Mouse (Mus musculus) heart, embryonic 11.5 days (tissue): ENCODE measurements around the gene Prkra. TPM values are rescaled to one million over a fixed set of nuclear protein-coding genes. Genes with fewer than 3 reads are reported as not detected.
A peak's percentile ranks its signal among the peaks of the same experiment; 100 is the strongest.

Experiments used
- ATAC-seq: fragments of 200-750 bp; cut with Nextera tagmentation; replicated peaks from 2 replicates; pipeline ENCODE4 v1.8.0; 2017; ENCODE audit warnings: moderate library complexity; ENCODE audit not compliant: insufficient number of reproducible peaks, low FRiP score, low TSS enrichment
- H3K27ac ChIP-seq: fragments of 300-500 bp; sonication (generic); 2 replicates; pipeline ENCODE4 v1.5.1; 2014; ENCODE audit warnings: mild to moderate bottlenecking, low read depth, low read length
- H3K27me3 ChIP-seq: fragments of 300-500 bp; sonication (generic); 2 replicates; pipeline ENCODE4 v1.6.1; 2014; ENCODE audit warnings: mild to moderate bottlenecking, low read length, mixed read lengths; ENCODE audit not compliant: control insufficient read depth, insufficient read depth
- H3K36me3 ChIP-seq: fragments of 300-500 bp; sonication (generic); 2 replicates; pipeline ENCODE4 v1.6.1; 2014; ENCODE audit warnings: mild to moderate bottlenecking, low read length, moderate library complexity, mixed read lengths; ENCODE audit not compliant: control insufficient read depth, insufficient read depth
- H3K4me1 ChIP-seq: fragments of 300-500 bp; sonication (generic); 2 replicates; pipeline ENCODE4 v1.6.1; 2014; ENCODE audit warnings: low read length; ENCODE audit not compliant: control insufficient read depth, insufficient read depth
- H3K4me2 ChIP-seq: fragments of 300-500 bp; sonication (generic); 2 replicates; pipeline ENCODE4 v1.6.1; 2014; ENCODE audit warnings: mild to moderate bottlenecking, moderate library complexity
- H3K4me3 ChIP-seq: fragments of 300-500 bp; sonication (generic); 2 replicates; pipeline ENCODE4 v1.5.1; 2014; ENCODE audit warnings: low read depth, low read length
- H3K9ac ChIP-seq: fragments of 300-500 bp; sonication (generic); 2 replicates; pipeline ENCODE4 v1.6.1; 2014; ENCODE audit warnings: mild to moderate bottlenecking, low read depth, low read length, moderate library complexity
- H3K9me3 ChIP-seq: fragments of 300-500 bp; sonication (generic); replicated peaks from 2 replicates; pipeline ENCODE4 v1.6.1; 2016; ENCODE audit warnings: low read length; ENCODE audit not compliant: control insufficient read depth
- WGBS: fragments of 180-500 bp; shearing (Covaris S2); extraction: QIAGEN DNeasy Blood & Tissue Kit; methylation state at CpG from one replicate; pipeline ENCODE4 v1.1.7; 2014; ENCODE audit not compliant: insufficient replicate concordance; 5-methylcytosine and 5-hydroxymethylcytosine counted together
- polyA plus RNA-seq: library from polyadenylated mRNA; unstranded; fragments of >200 nt; fragmentation: Nextera tagmentation; extraction: Ambion mirVana; gene quantifications from 2 replicates; pipeline ENCODE4 v1.2.1, GENCODE M21; 2014

Prkra gene
- polyA plus RNA-seq, 1 experiment from 2014 or later, result 42.0 TPM

DNA sequence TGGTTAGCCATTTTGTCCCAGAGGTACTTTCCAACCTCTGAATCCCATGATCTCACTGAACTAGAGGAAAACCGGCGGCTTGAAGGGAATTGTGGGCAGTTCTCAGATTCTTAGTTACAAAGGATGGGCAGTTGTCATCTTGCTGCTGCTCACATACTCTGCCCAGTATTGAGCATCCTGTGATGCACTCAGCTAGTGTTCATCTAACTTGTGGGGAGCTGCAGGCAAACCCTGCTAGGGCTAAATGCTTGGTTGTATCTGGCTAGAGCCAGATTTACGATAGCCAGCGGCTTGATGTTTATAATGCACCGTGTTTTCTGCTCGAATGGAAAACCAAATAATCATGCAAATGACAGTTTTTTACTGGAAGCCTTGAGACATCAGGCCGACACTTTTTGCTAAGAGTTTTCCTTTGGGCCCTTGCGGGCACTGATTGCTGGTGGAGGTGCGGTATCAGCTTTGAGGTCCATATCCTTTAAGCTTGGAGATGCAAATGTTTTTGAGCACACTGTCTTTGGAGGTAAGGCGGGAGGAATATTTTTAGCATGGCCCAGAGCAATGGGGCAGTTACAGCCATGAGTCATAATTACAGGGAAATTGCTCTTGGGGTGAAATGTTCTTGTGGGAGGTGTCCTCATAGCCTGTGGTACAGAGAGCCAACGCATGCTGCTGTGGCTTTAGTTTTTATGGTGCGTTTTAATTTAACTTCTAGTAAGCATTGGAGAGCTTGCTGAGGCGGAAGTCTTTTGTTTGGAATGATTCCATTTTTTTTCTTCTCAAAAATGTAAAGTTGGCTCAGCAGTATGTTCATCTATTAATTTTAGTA is 28.8 kb upstream of the Prkra start:
- H3K4me3 ChIP-seq, result peak overlapping the region; percentile 88
- peak overlapping the region; percentile 84 for H3K4me2 ChIP-seq
- H3K4me1 ChIP-seq, result peaks cover 16% of the 10 kb centered on the region
- H3K27me3 ChIP-seq, result no peaks in the 10 kb centered on the region
- no peak for ATAC-seq
- H3K27ac ChIP-seq, result no peak overlapping the region
- no peak overlapping the region; the same call in 1 of the 2 replicates for H3K9ac ChIP-seq
- 70% methylated on average over 13 of the region's 13 CpGs for WGBS
- H3K36me3 ChIP-seq, result peaks cover 3% of the 10 kb centered on the region; the same call in 1 of the 2 replicates
- no peaks in the 10 kb centered on the region for H3K9me3 ChIP-seq

DNA sequence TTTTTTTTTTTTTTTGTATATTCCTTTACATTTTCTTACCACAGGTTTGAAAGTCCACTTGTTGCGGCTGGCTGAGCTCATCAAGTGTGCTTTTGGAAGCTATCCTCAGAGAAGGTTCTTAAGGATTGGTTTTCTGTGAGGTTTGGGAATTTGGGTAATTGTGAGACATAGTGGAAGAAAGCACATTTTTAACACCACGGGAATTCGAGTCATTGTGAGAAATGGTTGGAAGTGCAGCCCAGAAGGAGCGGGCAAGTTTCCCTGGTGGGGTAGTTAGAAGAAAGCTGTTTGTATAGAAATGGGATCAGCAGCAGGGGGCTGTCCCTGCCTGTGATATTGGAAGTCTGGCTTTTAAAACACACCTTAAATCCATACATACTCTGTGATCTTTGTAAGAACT is 28.1 kb upstream of the Prkra start:
- Histone ChIP-seq H3K4me1 (peaks cover 16% of the 10 kb centered on the region), H3K4me2 (peak overlapping the region; percentile 84), H3K9ac (peak overlapping the region; percentile 85), H3K27me3 (no peaks in the 10 kb centered on the region), H3K27ac (no peak overlapping the region), H3K9me3 (no peaks in the 10 kb centered on the region), H3K4me3 (peak overlapping the region; percentile 88), H3K36me3 (peaks cover 3% of the 10 kb centered on the region; the same call in 1 of the 2 replicates)
- ATAC-seq, result no peak
- WGBS, result 17% methylated on average over 4 of the region's 4 CpGs

DNA sequence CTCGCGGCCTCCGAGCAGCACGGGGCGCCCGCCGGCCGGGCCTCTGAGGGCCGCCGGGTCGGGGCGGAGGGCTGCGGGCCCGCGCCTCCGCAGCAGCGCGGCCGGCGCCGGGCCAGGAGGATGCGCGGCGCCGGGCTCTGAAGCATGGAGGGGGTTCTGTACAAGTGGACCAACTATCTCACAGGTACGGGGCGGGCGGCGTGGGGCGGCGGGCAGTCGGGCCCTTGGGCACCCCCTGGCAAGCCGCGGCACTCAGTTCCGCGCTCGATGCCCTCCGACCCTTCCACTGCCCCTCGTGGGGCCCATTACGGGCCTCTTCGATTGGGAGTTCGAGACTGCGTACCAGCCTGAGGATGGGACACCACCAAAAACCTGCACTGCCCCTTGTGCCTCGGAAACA is 27.6 kb upstream of the Prkra start:
- H3K4me1 ChIP-seq, result peaks cover 16% of the 10 kb centered on the region
- H3K4me3 ChIP-seq, result peak overlapping the region; percentile 88
- H3K9me3 ChIP-seq, result no peaks in the 10 kb centered on the region
- WGBS, result under 1% methylated on average over 44 of the region's 44 CpGs
- peak overlapping the region; percentile 85 for H3K9ac ChIP-seq
- H3K27ac ChIP-seq, result peak overlapping the region; percentile 58
- peak overlapping the region; percentile 84 for H3K4me2 ChIP-seq
- H3K36me3 ChIP-seq, result peaks cover 3% of the 10 kb centered on the region; the same call in 1 of the 2 replicates
- peak; percentile 36; the same call in 1 of the 2 replicates for ATAC-seq
- H3K27me3 ChIP-seq, result no peaks in the 10 kb centered on the region

DNA sequence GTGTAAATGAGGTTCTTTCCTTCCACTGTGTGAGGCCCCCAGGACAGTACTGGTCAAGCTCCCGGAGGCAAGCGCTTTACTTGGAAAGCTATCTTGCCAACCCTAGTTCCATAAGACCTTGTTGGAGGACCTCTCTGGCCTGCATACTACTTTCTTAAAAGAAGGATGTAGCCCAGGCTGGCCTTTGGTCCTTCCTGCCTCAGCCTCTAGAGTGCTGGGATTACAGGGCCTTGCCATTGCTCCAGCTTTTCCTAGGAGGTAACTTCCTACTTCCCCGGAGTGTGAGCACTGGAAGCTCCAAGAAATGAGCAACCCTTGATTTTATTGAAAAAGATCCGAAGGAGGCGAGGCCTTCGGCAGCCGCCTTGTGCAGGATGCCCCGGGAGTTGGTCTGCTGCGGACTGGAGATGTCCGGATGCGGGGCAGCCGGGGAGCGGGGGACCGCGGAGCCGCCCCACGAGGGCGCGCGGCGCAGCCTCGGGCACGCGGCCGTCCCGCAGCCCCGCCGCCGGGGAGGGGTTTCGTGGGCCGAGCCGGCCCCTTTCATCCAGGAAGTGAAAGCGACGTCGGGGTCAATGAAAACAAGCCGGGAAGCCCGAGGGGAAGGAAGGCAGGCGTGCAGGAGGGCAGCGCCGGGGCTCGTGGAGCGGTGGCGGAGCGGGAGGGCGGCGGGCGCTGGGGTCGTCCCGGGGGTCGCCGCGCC is 27.1 kb upstream of the Prkra start, which contains the start of gene Plekha3:
Gene Plekha3, plus strand, starts transcription at position 557 of the 703 bp plus-strand sequence.
- Histone ChIP-seq H3K27me3 (no peaks in the 10 kb centered on the region), H3K4me3 (peak within 1 kb of the TSS; percentile 88), H3K9me3 (no peaks in the 10 kb centered on the region), H3K4me1 (peaks cover 16% of the 10 kb centered on the region), H3K36me3 (no peaks in the 10 kb centered on the region), H3K27ac (peak within 1 kb of the TSS; percentile 58), H3K9ac (peak within 1 kb of the TSS; percentile 85), H3K4me2 (peak within 1 kb of the TSS; percentile 84)
- ATAC-seq, result peak; percentile 75
- WGBS, result 5% methylated on average over 40 of the region's 52 CpGs

DNA sequence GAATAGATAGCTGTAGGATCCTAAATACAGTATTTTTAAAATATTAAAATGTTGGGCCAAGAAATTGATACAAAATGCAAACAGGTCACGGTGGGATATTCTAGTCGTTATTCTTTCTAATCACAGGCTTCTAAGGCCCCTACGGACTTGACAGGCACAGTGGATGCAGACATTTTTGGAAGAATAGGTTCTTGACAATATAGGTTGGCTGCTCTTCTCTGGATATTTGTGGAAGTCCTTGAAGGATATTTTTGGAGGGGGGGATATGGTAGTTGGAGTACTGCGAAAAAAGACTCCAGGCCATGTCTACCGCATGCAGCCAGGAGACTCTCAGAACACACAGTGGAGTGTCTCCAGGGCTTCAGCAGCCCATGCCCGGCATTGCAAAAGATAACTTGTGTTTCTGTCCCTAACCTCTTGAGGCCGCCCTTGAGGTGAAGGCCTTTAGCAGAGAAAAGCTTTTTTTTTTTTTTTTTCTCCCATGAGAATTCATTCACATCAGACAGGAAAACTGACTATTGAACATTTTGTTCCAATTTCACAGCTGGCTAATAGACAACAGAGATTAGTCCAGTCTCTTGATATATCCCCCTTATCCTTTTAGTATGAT is 25.8 kb upstream of the Prkra start:
- H3K36me3 ChIP-seq, result no peaks in the 10 kb centered on the region
- H3K9ac ChIP-seq, result no peak overlapping the region
- no peak overlapping the region for H3K4me3 ChIP-seq
- H3K9me3 ChIP-seq, result no peaks in the 10 kb centered on the region
- 35% methylated on average over 7 of the region's 7 CpGs for WGBS
- no peaks in the 10 kb centered on the region for H3K27me3 ChIP-seq
- H3K4me1 ChIP-seq, result peaks cover 16% of the 10 kb centered on the region
- H3K4me2 ChIP-seq, result peak overlapping the region; percentile 88
- no peak overlapping the region for H3K27ac ChIP-seq
- ATAC-seq, result no peak

DNA sequence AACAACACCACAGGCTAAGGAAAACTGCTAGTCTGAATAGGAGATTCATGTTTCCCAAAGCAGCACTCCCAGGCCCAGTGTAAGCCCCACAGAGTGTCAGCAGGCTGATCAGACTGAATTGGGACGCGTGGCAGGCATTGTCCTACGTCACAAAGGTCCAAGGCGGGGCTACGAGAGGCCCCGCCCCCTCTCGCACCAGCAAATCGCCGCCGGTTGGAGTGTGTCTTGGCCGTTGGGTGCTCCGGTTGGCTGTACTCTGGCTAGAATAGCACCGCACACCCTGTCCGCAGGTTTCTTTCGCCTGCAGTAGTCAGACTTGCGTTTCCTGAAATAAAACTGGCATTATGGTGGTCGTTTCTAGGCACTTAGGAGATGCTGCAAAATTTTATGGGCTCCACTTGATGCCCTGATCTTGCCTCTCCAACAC is 25.2 kb upstream of the Prkra start, which contains the start of gene Fkbp7:
Gene Fkbp7, minus strand, starts transcription at position 151 of the 427 bp plus-strand sequence.
- H3K27me3 ChIP-seq, result no peaks in the 10 kb centered on the region
- H3K36me3 ChIP-seq, result no peaks in the 10 kb centered on the region
- 0% methylated on average over 17 of the region's 17 CpGs for WGBS
- no peaks in the 10 kb centered on the region for H3K9me3 ChIP-seq
- H3K27ac ChIP-seq, result peak within 1 kb of the TSS; percentile 85
- H3K4me3 ChIP-seq, result peak within 1 kb of the TSS; percentile 54
- H3K4me2 ChIP-seq, result peak within 1 kb of the TSS; percentile 88
- peak; percentile 90 for ATAC-seq
- peaks cover 16% of the 10 kb centered on the region for H3K4me1 ChIP-seq
- H3K9ac ChIP-seq, result peak within 1 kb of the TSS; percentile 84

DNA sequence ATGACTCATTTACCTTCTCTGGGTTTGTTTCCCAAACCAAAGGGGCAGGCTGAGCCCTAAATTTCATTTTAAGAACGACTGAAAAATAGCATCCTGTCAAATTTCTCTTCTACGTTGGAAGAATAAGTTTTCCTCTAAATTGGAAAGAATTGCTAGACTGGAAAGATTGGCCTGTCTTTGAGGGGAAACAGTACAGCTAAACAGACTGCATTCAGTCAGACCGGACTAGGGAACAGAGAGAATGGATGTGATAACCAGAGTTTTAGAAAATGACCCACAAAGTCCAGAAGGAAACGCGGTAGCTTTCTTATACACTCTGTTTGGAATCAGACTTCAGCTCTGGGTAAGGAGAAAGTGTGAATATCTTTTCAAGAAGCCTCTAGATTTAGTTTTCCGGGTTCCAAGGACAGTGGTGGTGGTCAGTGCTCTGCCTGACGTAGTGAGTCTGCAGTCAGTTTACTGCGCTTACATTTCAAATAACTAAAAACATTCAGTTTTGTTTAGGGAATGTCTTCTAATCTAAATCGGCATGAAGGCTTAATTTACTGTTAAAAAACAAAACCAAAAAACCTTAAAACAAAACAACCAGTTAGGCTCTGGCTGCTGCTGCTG is 24.4 kb upstream of the Prkra start:
- peak overlapping the region; percentile 85 for H3K27ac ChIP-seq
- peaks cover 16% of the 10 kb centered on the region for H3K4me1 ChIP-seq
- peak overlapping the region; percentile 54 for H3K4me3 ChIP-seq
- no peaks in the 10 kb centered on the region for H3K36me3 ChIP-seq
- peak overlapping the region; percentile 84 for H3K9ac ChIP-seq
- no peak for ATAC-seq
- H3K4me2 ChIP-seq, result peak overlapping the region; percentile 88
- WGBS, result 32% methylated on average over 9 of the region's 9 CpGs
- H3K27me3 ChIP-seq, result no peaks in the 10 kb centered on the region
- no peaks in the 10 kb centered on the region for H3K9me3 ChIP-seq

DNA sequence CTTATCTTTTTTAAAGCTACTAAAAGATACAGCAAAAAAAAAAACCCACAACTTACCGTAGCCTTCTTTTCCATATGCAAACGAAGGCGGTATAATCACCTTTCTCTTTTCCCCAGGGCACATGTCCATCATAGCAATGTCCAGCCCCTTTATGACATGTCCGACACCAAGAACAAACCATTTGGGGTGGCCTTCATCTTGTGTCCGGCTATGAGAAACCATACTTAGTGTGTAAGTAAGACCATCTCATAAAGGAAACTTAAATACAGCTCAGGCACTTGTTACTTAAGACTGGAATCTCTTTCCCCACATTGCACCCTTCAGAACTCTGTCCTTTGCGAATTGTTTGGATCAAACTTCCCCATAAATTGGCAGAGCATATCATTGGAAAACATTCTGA is 23.8 kb upstream of the Prkra start:
- WGBS, result 84% methylated on average over 6 of the region's 6 CpGs
- Histone ChIP-seq H3K4me1 (peaks cover 12% of the 10 kb centered on the region), H3K27me3 (no peaks in the 10 kb centered on the region), H3K36me3 (no peaks in the 10 kb centered on the region), H3K27ac (no peak overlapping the region), H3K9me3 (no peaks in the 10 kb centered on the region), H3K9ac (no peak overlapping the region), H3K4me3 (peak overlapping the region; percentile 54; the same call in 1 of the 2 replicates), H3K4me2 (peak overlapping the region; percentile 88)
- ATAC-seq, result no peak
